Mouse (Mus musculus) frontal cortex, adult (tissue): ENCODE measurements at regions not wholly inside any gene's neighbourhood (a gene's known extent, or its start where the extent isn't known, plus 50 kb on each side); places are given as distances from the start of the nearest gene placed in this dataset.

Source experiments
- ATAC-seq: cut with Nextera tagmentation; 2 replicates; pipeline ENCODE4 v1.9.2; 2017; ENCODE audit warnings: mild to moderate bottlenecking, moderate library complexity, mixed read lengths; ENCODE audit not compliant: low TSS enrichment

DNA sequence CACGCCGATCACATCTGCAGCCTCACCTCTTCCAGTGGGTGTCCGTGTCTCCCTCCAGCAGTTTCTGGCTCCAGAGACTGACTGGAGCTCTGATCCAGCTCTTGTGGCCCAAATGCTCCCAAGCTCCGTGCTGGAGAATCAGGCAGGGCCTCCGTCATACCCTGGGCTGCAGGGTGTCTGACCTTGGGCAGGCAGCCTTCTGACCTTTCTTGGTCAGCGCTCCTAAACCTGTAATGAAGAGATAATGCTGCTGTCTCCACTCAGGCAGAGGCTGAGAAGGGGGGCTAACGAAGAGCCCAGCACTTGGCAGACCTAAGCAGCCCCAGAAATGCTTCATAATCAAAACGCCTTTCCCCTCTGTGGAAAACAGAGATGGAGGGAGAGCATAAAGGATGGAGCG lies 89.9 kb upstream of the Mef2a start:
- ATAC-seq = no peak

DNA sequence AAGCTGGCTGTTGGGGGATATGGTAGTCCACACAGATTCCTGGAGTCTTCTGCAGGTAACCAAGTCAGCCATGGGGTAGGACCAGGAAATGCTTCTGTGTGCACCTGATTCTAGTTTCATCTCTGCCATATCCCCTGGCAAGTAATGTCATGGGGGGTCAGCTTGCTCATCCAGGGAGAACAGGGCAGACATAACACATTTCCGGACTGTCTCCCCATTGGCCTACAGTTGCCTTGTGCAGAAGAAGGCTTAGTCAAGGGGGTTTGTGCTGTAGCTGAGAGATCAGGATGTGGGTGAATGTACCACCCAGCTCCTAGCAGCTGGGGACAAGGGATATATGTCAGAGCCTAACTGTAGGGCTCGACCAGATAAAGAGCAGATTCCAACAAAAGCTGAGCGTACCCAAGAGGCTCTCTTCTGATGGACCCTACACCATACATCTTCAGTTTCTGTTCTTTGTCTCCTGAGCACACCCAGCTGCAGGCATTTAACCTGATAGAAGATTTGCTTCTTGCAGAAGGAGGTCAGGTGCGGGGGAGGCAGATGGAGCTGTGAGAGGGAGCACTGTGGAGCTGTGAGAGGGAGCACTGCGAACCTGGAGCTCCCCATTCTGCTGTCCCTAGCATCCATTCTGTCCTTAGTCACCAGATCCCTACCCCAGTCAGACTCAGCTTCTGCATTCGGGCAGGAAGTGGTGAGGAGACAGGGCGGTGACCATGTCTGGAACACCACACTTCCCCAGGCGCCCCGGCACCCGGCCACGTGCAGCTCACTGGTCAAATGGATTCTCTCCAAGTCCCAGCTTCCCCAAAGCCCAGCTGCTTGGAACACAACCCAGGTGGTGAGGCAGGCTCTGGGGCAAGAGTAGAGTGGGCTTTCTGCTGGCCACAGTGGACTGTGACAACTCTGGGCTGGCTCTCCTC lies 88.9 kb upstream of the Mef2a start:
- peak; percentile 32; the same call in 1 of the 2 replicates for ATAC-seq

DNA sequence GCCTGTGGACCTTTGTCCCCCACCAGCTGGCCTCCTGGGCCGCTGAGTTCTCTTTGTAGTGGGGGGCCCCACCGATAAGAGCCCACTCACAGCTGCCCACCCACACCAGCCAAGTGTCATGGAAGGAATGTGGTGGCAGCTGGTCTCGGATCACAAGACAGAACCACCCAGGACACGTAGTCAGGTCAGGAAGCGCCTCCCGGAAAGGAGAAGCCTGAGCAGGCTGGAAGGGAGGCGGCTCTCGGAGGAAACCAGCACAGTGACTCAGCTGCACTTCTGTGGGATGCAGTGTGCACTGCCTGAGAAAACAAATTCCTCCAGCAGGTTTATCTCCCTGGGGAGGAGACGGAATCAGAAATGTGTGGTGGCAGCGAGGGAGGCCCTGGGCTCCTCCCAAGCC lies 87.2 kb upstream of the Mef2a start:
- peak; percentile 91 for ATAC-seq

DNA sequence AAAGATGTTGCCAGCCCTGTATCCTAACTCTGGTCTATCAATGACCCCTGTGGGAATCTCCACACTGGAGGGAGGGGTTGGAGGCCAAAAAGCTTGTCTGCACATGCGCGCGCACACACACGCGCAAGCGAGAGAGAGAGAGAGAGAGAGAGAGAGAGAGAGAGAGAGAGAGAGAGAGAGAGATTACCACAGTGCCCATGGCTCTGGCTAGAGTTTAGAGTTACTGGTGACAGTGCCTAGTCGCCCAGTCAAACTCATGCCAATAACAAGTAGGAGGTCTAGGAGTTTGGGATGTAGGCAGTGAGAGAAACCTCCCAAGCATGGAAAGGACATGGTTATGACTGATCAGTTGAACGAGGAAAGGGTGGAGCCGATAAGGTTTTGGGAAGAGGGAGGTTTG lies 86.6 kb upstream of the Mef2a start:
- ATAC-seq = no peak

DNA sequence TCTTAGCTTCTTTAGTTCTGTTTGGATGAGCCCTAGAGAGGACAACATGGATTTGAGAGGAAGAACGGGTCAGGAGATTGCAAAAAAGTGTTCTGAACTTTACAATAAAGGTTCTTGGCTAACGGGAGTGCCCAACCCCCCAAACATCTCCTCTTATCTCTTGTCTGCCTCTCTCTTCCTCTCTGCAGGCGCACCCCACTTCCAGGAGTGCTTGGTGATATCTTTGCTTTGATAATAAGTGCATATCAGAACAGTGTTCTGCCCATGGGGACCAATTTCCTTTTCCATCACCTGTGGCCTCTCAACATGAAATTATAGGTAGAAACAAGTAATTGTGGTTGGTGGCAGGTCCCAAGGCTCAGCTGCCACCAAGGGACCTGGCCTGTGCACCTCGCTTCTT lies 86.0 kb upstream of the Mef2a start:
- ATAC-seq = no peak

DNA sequence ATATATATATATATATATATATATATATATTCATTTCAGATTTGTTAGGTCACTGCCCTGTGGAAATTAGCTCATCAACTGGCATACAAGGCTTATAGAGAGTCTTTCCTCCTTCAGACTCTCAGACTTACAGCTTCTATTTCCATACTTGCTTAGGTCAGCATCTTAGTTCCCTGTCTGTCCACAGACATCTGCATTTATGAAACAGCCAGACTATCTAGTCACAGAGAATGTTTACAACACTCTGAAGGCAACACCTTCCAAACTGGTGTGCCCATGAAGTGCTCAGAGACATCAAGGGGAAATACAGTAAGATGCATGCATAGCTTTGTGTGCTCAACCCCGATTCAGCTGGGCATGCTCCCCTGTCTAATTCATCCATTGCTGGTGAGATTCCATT lies 85.2 kb upstream of the Mef2a start:
- no peak for ATAC-seq

DNA sequence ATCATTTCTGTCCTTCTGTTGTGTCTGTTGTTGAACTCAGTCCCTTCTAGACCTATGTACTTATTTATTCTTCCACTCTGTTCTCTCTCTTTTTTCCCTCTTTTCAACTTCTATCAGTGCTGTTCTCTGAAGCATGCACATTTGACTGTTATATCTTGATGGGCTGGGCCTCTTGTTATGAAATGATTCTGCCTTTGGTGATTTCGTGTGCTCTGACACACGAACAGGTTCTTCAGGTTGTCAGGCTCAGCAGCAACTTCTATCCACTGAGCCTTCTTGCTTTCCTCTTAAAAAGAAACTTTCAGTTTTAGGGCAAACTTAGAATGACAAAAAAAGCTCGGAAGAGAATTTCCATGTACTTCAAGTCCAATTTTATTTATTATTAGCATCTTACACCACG lies 83.4 kb upstream of the Mef2a start:
- no peak for ATAC-seq

DNA sequence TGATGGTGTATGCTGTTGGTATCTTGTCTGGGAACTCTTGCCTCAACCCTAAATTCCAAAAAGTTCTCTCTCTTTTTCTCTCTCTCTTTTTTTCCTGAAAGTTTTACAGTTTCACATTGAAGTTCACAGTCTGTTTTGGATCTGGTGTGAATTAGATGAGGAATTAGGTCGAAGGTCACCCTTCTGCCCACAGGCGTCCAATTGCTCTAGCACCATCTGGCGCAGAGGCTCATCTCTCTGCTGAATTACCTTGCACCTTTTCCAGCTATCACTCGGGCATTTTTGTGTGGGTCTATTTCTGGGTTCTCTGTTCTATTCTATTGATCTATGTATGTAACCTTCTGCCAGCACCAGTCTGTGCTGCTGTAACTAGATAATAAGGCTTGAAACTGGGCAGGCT lies 81.8 kb upstream of the Mef2a start:
- ATAC-seq = no peak

DNA sequence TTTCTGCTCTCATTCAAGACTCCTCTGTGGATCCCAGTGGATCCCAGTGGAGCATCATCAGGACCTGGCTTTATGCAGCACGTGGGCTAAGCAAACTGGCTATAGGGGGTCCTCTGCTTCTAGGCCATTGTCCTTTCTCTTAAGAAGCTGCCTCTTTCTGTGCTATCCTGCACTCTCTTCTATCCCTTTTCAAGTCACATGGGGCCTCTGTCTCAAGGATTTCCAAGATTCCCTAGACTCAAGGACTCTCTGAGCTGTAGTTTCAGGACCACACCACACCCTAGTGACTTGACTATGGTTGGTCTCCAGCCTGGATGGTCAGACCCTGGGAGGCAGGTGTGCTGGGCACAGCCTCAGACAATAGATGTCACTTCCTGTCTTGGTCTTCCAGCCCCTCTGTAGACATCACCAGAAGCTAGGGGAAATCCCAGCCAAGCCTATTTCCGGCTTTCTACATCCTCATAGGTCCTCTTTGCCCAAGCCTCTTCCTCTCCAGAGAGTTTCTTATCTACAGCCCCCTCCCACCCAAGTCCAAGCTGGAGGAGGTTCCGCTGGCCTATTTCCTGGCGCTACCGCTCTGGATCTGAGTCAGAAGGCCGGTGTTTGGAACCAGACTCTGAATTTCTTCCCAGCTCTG lies 78.6 kb upstream of the Mef2a start:
- ATAC-seq = no peak; the same call in 1 of the 2 replicates

DNA sequence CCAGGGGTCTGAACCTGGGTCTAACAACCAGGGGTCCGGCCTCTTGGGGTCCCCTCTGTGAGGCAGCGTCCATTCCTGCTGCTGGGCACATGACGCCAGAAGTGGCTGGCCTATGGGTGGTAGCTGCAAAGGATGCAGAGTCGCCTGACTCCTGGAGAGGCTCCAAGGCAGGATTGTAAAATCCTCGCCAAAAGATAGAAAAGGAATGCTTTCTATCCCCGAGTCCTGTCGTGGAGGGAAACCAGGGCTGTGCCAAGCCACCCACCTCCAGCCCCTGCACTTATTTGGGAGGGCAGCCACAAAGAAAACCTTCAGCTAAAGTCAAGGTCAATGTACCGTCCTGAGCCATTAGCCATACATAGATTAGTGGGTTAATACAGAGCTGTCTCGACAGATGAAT lies 73.9 kb upstream of the Mef2a start:
- ATAC-seq = no peak

DNA sequence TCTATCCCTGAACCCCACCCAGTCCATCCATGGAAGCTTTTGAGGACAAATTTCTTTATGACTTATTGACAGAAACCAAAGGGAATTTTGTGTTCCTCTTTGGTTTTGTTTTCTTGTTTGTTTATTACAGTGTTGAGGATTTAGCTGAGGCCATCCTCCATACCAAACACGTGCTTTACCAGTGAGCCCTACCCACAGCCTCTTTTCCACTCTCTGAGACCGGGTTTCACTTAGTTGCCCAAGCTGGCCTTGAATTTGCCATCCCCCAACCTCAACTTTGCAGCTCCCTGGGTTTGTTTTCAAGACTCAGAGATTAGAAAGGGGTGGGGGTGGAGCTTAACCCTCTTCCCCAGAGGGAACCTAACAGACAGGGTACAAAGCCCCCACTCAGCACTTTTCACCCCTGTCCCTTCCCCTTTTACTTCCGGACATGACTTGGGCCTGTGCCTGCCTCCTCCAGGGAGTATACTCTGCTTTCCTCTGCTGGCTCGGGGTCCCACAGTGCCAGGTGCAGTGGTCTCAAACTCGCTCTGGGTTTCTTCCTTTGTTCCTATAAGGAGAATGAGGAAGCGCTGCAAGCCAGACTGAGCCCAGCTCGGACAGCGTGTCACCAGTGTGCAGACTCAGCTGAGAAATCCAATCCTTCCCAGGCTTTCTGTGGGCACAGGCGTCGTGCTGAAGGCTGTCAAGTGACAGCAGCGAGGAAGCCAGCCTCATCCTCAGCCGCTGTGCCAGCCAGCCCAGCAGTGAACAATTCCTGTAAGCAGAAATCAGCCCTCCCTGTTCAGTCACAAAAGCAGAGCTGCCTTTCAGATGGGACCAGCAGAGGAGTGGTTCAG lies 72.8 kb upstream of the Mef2a start:
- peak; percentile 65 for ATAC-seq

DNA sequence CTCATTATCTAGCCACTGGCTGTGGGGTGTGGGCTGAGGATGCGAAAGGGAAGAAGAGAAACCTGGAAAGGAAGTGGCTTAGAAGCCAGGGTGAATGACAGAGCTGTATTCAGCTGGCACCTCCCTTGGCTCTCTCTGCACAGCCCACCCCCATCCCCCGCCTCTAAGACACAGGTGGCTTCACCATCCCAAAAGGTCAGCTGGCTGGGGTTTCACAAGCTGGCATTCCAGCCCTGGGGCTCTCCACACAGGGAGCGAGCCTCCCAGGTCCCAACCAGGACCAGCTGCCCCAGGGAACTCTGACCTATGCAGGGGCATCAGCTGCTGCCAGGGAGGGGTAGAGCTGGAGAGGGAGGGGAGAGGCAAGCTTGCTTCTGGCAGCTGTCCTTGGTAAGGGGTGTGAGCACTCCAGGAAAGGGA lies 71.9 kb upstream of the Mef2a start:
- no peak for ATAC-seq

DNA sequence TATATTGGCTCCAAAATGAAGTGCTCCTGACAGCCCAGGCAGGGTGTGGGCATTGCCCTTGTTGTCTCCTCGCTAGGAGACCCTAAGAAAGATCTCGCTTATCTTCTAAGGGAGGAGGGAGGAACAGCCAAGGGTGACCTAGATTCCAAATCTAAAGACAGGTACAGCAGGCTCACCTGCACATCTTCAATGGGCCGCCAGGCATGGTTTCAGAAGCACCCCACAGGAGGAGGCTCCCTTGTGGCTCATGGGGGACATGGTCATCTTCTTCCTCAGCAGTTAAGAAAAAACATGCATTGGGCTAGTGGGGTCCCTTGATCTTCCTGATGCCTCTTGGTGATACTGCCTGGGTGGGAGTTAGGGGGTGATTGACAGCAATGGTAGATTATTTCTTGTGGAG lies 71.0 kb upstream of the Mef2a start:
- ATAC-seq = no peak

DNA sequence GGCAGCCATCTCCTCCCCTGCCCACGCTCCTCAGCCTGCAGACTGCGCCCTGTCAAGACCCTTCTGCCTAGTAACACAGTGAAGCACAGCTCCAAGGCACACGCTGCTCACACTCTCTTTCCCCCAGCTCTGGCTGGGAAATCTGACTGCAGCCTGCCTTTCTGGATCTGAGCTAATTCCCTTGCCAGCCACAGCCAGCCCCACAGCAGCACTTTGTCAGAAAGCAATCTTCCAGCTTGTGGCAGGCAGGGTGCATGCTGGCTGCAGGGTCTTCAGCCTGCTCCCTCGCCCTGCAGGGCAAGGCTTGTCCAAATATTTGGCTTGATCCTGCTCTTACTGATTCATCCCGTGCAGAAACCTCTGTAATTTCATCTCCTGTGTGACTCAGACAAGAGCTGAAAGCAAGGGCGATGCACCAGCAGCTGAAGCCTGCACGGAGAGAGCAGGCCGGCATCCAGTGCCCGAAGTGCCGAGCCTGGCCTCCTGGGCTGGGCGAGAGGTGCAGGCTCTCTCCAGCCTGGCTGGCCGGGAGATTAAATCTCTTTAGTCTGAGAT lies 70.4 kb upstream of the Mef2a start:
- peak; percentile 82 for ATAC-seq

DNA sequence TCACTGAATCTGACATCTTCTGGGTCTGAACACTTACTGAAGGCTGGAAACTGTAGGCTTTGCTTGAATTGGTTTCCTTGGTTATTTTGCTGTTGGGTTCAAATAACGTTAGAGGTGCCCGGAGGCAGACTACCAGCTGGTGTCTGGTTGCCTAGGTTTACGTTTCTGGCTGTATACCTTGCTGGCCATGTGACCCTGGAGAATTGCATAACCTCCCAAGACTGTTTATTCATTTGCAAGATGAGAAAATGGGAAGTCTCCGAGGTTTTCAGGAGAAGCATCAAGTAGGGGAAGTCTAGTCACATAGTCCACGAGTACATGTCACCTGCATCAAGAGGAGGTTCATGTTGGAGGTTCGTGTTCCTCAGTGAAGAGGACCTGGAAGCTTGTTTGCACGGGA lies 69.6 kb upstream of the Mef2a start:
- ATAC-seq = no peak

DNA sequence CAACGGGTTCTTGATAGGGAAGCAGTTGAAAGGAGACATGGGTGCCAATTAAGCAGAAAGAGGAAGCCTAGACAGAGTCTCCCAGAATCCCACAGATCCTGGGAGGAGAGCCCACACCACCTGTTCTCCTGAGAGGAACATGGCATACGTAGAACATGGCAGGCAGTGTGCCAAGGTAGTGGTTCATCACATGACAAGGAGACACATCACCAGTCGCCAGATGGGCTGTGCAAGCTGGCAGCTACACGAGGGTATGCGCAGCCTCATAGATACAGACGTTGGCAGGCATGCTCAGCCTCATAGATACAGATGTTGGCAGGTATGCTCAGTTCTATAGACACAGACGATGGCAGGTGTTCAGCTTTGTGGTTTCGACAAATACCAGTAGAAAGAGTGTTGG lies 68.1 kb upstream of the Mef2a start:
- no peak for ATAC-seq

DNA sequence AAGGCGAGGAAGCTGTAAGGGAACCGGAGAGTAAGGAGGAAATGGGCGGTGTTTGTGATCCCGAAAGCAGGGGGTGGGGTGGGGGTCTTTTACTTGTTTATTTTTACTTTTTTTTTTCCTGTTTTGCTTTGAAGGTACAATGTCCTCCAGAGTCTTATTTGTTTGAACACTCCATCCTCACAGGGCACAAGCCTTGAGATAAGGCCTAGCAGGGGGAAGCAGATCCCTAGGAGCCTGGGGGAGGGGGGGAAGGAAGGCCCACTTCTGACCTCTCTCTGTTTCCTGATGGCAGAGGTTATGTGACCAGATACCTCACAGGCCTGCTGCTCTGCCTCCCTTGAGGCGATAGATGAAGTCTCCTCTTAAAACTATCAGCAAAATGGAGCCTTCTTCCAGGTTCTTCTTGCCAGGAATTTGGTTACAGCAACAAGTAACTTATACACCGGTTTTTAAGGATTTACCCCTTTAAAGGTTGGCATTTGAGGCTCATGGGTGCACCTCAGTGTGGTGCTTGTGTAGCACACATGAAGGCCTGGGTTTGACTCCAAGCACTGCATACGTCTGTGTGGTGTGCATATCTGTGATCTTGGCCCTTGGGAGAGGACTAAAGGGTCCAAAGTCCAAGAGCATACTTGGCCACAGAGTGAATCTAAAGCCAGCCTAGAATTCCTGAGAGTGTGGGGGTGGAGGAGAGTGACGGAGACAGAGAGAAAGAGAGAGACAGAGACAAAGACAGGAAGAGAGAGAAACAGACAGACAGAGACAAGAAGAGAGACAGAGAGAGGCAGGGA lies 64.8 kb upstream of the Mef2a start:
- no peak for ATAC-seq

DNA sequence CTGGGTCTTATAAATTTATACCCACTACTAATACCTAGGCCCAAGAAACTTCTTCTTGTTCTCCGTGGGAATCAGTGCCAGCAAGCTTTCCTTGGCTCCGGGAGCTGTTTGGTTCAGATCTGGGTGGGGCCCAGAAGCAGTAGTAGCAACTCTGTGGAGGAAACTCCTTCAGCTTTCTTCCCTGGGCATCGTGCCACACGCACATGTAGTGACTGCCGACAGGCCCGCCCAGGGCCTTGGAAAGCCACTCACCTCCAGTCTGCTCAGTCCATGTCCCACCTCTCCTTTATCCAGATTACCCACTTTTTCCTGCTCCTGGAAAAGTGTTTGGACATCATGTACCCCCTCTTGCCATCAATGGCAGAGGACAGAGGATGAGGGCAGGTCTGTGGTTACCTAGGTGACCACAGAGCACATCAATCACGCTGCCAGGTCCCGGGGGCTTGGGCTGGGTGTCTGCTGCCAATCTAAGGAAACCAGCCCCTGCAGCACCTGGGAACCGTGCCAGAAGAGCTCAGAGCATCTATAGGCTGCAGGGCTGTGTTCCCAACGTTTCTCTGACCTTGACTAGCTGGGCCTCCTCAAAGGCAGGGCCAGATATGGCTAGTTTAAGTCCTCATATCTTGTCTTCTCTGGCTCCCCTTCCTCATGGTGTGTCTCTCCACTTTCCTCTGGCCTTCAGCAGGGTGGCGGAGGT lies 63.1 kb upstream of the Mef2a start:
- no peak for ATAC-seq

DNA sequence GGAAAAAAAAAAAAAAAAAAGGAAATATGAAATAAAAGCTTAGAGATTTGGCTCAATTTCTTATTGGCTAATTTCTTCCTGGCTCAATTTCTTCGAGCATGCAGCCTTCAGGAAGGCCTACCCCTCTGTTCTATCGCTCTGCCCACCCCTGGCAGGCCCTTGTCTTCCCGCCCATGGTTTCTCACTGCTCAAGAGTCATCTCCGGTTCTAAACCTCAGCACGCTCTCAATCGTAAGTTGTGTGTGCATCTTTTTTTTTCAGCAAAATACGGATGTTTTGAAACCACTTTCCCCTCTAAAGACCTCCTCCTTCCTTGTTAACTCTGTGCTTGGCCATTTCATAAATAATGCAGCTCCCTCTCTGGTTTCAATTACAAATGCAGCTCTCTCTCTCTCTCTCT lies 58.3 kb upstream of the Mef2a start:
- no peak for ATAC-seq

DNA sequence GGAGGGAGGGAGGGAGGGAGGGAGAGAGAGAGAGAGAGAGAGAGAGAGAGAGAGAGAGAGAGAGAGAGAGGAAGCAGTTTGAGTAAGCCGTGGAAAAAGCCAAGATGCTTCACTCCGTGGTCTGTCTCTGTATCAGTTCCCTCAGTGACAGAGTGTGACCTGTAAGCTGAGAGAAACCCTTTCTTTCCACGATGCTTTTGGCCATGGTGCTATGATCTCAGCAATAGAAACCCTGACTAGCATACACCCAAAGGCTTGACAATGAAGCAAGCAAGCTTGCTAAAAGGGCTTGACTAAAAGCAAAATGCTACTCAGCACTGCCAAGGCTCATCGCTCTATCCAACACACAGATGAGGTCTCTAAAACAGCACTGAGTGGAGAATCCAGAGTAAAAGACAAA lies 57.4 kb upstream of the Mef2a start:
- ATAC-seq = no peak
